In genomic region chr3:32396794-32397460, GRCm38 (mm10) we compare ENCODE assay signal across 1 mouse cellular context.
TF ChIP-seq lines count a peak whose summit lies in the region.

No protein-coding gene starts in this region.

TF ChIP-seq in CH12.LX, 34 proteins besides CTCF, POLR2A, EP300 and RAD21 (continued from another document):
- TF ChIP-seq TBP (conservative IDR thresholded peaks at IDR 0.05; ENCODE audit: low read depth, low read length) (peak; percentile 80), CHD2 (IDR thresholded peaks at IDR 0.05; ENCODE audit: low read length) (peak; percentile 78; the same call in 1 of the 2 replicates), ETS1 (conservative IDR thresholded peaks at IDR 0.05; ENCODE audit: low read depth, low read length) (peak; percentile 49), ZMIZ1 (IDR thresholded peaks at IDR 0.05; ENCODE audit: low read depth, low read length) (peak; percentile 94), MXI1 (IDR thresholded peaks at IDR 0.05; ENCODE audit: low read depth, low read length) (peak; percentile 51; the same call in 1 of the 2 replicates), ZC3H11A (IDR thresholded peaks at IDR 0.05; ENCODE audit: low read depth, low read length) (no peak), SMC3 (IDR thresholded peaks at IDR 0.05; ENCODE audit: low read depth, low read length) (no peak), IRF4 (IDR thresholded peaks at IDR 0.05; ENCODE audit: low read depth, low read length) (peak; percentile 61), E2F4 (IDR thresholded peaks at IDR 0.05; ENCODE audit: insufficient replicate concordance, low read depth, low read length) (no peak), CHD1 (IDR thresholded peaks at IDR 0.05; ENCODE audit: low read depth, low read length) (no peak), SIN3A (IDR thresholded peaks at IDR 0.05; ENCODE audit: low read length) (peak; percentile 82; the same call in 1 of the 2 replicates), POLR2AphosphoS2 (IDR thresholded peaks at IDR 0.05; ENCODE audit: low read depth, low read length) (peak; percentile 91), JUND (conservative IDR thresholded peaks at IDR 0.05; ENCODE audit: low read depth, low read length) (no peak; the same call in 1 of the 2 replicates), PAX5 (IDR thresholded peaks at IDR 0.05; ENCODE audit: low read length) (no peak), HCFC1 (IDR thresholded peaks at IDR 0.05; ENCODE audit: low read depth, low read length) (peak; percentile 94), NELFE (IDR thresholded peaks at IDR 0.05; ENCODE audit: low read depth, low read length) (peak; percentile 95), RCOR1 (conservative IDR thresholded peaks at IDR 0.05; ENCODE audit: low read depth, low read length) (no peak)
